Mouse (Mus musculus): Measurements from ENCODE around the gene Fbxo24. TPM values are rescaled to one million over a fixed set of nuclear protein-coding genes. Genes with fewer than 3 reads are reported as not detected.

Gene Fbxo24
- polyA plus RNA-seq (2017; shearing (Covaris generic)), result 0.40 TPM

GRCm38 (mm10) chr5:137628498-137629305 lies at the start of gene Fbxo24, which contains the start of the genes Lrch4 and Gm20605:
Gene Fbxo24 (minus strand): TSS chr5:137629002.
Gene Lrch4 (plus strand): TSS chr5:137629121.
Gene Gm20605 (plus strand): TSS chr5:137629175.

GRCm38 (mm10) chr5:137645652-137646091 lies 16.9 kb upstream of the Fbxo24 start, which contains the start of gene Irs3:
Gene Irs3 (minus strand): TSS chr5:137645714.

GRCm38 (mm10) chr5:137641054-137641453 lies 12.3 kb upstream of the Fbxo24 start, which contains the start of gene Sap25:
Gene Sap25 (plus strand): TSS chr5:137641334.

GRCm38 (mm10) chr5:137613550-137613949 lies 15.3 kb downstream of the Fbxo24 start, which contains the start of gene Pcolce:
Gene Pcolce (minus strand): TSS chr5:137613784.

GRCm38 (mm10) chr5:137600619-137601364 lies 28.0 kb downstream of the Fbxo24 start, which contains the start of gene Mospd3:
Gene Mospd3 (minus strand): TSS chr5:137601058.

GRCm38 (mm10) chr5:137569665-137570064 lies 59.1 kb downstream of the Fbxo24 start, which contains the start of gene Tfr2:
Gene Tfr2 (plus strand): TSS chr5:137569840.

Other genes starting within 250 kb of the Fbxo24 start
- 0.26 TPM for gene Zan, start 151.9 kb downstream of the Fbxo24 start, polyA plus RNA-seq (2017; shearing (Covaris generic))
- 52.7 TPM for gene Pop7, start 126.5 kb downstream of the Fbxo24 start, polyA plus RNA-seq (2017; shearing (Covaris generic))
- gene Gigyf1, start 110.5 kb downstream of the Fbxo24 start, polyA plus RNA-seq (2017; shearing (Covaris generic)), result 3.3 TPM
- gene Epo, start 95.8 kb downstream of the Fbxo24 start, polyA plus RNA-seq (2017; shearing (Covaris generic)), result not detected
- gene Gnb2, start 95.5 kb downstream of the Fbxo24 start, polyA plus RNA-seq (2017; shearing (Covaris generic)), result 216 TPM
- gene Actl6b, start 75.5 kb downstream of the Fbxo24 start, polyA plus RNA-seq (2017; shearing (Covaris generic)), result not detected
- 0.68 TPM for gene Tfr2, start 59.2 kb downstream of the Fbxo24 start, polyA plus RNA-seq (2017; shearing (Covaris generic))
- gene Mospd3, start 27.9 kb downstream of the Fbxo24 start, polyA plus RNA-seq (2017; shearing (Covaris generic)), result 94.8 TPM
- gene Pcolce, start 15.2 kb downstream of the Fbxo24 start, polyA plus RNA-seq (2017; shearing (Covaris generic)), result 2.3 TPM
- gene Lrch4, start 119 bp upstream of the Fbxo24 start, polyA plus RNA-seq (2017; shearing (Covaris generic)), result 322 TPM
- gene Gm20605, start 173 bp upstream of the Fbxo24 start, polyA plus RNA-seq (2017; shearing (Covaris generic)), result 81.4 TPM
- gene Sap25, start 12.3 kb upstream of the Fbxo24 start, polyA plus RNA-seq (2017; shearing (Covaris generic)), result 137 TPM
- gene Irs3, start 16.7 kb upstream of the Fbxo24 start, polyA plus RNA-seq (2017; shearing (Covaris generic)), result not detected
- 31.3 TPM for gene Agfg2, start 55.7 kb upstream of the Fbxo24 start, polyA plus RNA-seq (2017; shearing (Covaris generic))
- 1.7 TPM for gene Nyap1, start 112.6 kb upstream of the Fbxo24 start, polyA plus RNA-seq (2017; shearing (Covaris generic))
- gene Tsc22d4, start 116.7 kb upstream of the Fbxo24 start, polyA plus RNA-seq (2017; shearing (Covaris generic)), result 458 TPM
- gene Ppp1r35, start 149.8 kb upstream of the Fbxo24 start, polyA plus RNA-seq (2017; shearing (Covaris generic)), result 27.6 TPM
- 17.9 TPM for gene Mepce, start 158.7 kb upstream of the Fbxo24 start, polyA plus RNA-seq (2017; shearing (Covaris generic))
- 10.8 TPM for gene Zcwpw1, start 158.8 kb upstream of the Fbxo24 start, polyA plus RNA-seq (2017; shearing (Covaris generic))
- 1.9 TPM for gene Pilra, start 207.3 kb upstream of the Fbxo24 start, polyA plus RNA-seq (2017; shearing (Covaris generic))
- gene Pilrb1, start 229.1 kb upstream of the Fbxo24 start, polyA plus RNA-seq (2017; shearing (Covaris generic)), result 0.88 TPM
- gene Pilrb2, start 242.8 kb upstream of the Fbxo24 start, polyA plus RNA-seq (2017; shearing (Covaris generic)), result 0.77 TPM